Mouse (Mus musculus) CH12.LX (cell line): ENCODE data around the gene Siae.

ENCODE experiments used
- EP300 ChIP-seq: IDR thresholded peaks from 2 replicates; pipeline ENCODE4 v1.6.1; 2011; ENCODE audit warnings: low read length, improper control_type of control experiment
- GABPA ChIP-seq: IDR thresholded peaks from 2 replicates; pipeline ENCODE4 v1.6.1; 2012; ENCODE audit warnings: low read depth, low read length, improper control_type of control experiment, inconsistent platforms; ENCODE audit not compliant: insufficient replicate concordance
- MAX ChIP-seq: IDR thresholded peaks from 2 replicates; pipeline ENCODE4 v1.6.1; 2011; ENCODE audit warnings: low read length, improper control_type of control experiment
- MEF2A ChIP-seq: IDR thresholded peaks from 2 replicates; pipeline ENCODE4 v1.6.1; 2014; ENCODE audit warnings: low read depth, mild to moderate bottlenecking, inconsistent platforms, low read length, improper control_type of control experiment, borderline replicate concordance
- MXI1 ChIP-seq: IDR thresholded peaks from 2 replicates; pipeline ENCODE4 v1.6.1; 2011; ENCODE audit warnings: mild to moderate bottlenecking, low read depth, low read length, improper control_type of control experiment
- POLR2A ChIP-seq: IDR thresholded peaks from 2 replicates; pipeline ENCODE4 v1.6.1; 2011; ENCODE audit warnings: low read depth, mild to moderate bottlenecking, improper control_type of control experiment, low read length
- TCF12 ChIP-seq: IDR thresholded peaks from 2 replicates; pipeline ENCODE4 v1.6.1; 2014; ENCODE audit warnings: low read depth, mild to moderate bottlenecking, inconsistent platforms, low read length, improper control_type of control experiment

DNA sequence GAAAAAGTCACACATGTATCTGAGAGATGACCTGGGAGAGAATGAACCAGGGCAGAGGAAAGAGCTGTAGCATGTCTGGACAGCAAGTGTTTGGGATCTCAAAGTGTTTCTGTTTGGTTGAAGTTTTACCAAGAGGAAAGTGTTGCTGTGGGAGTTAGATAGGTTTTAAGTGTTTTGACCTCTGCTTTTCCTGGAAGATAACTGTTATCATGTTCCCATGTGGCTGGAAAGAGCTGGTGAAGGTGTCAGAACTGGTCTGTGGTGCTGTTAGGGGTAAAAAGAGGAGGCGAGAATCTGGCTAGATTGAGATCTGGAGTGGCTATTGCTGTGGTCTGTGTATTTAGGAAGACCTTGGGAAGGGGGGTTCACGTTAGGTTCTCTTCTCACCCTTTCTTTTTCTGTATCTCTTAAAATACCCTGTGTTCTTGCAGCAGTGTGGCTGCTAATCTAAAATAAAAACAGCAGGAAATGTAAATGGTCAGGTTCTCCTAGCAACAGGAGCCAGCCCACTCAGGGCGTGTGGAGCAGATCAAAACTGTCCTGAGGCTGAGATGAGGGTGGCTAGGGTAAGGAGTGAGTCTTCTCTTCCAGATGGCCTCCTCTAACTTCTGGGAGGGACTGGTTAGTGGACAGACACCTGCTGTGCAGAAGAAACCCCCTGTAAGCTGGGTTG, 16.8 kb downstream of the Siae start:
- no peak for TF ChIP-seq MXI1
- TF ChIP-seq POLR2A, result no peak
- no peak for TF ChIP-seq GABPA
- TF ChIP-seq MEF2A, result no peak
- TF ChIP-seq TCF12, result no peak
- no peak for TF ChIP-seq EP300
- TF ChIP-seq MAX, result no peak
